ENCODE assay signal across 8 mouse cellular contexts in genomic region chr2:79511676-79512323, GRCm38 (mm10). TPM values are rescaled to one million over a fixed set of nuclear protein-coding genes. Genes with fewer than 3 reads are reported as not detected.
DNase-seq lines count a peak whose midpoint lies in the region; ATAC-seq and TF ChIP-seq lines count a peak whose summit lies in the region.

No protein-coding gene starts in this region.

- no peak overlapping the region; the same call in 1 of the 2 replicates for H3K4me2 ChIP-seq in forebrain, embryonic 16.5 days (ENCODE audit: low read length)
- H3K4me2 ChIP-seq in liver, postnatal 0 days (ENCODE audit: low read depth, low read length), result peak overlapping the region; percentile 22

- H3K27ac ChIP-seq in forebrain, embryonic 16.5 days (ENCODE audit: low read length), result no peak overlapping the region
- H3K27ac ChIP-seq in liver, postnatal 0 days (ENCODE audit: low read depth), result no peak overlapping the region

- no peak overlapping the region for H3K9ac ChIP-seq in forebrain, embryonic 16.5 days (replicated peaks; ENCODE audit: low read depth, low read length)
- H3K9ac ChIP-seq in liver, postnatal 0 days (replicated peaks), result no peak overlapping the region

- DNase-seq in CD8-positive naive resting alpha-beta T cell, adult 2 months (ENCODE audit: low read depth in 2 of 2, low spot score in 2 of 2), result peak; percentile 3 to 41
- DNase-seq in cerebellum, adult 11 months, result peak; percentile 65
- peak; percentile 85 for DNase-seq in heart, postnatal 4 days
- peak; percentile 68 to 94 for DNase-seq in layer of hippocampus, adult 18-20 months (ENCODE audit: low spot score in 2 of 2)
- peak; percentile 72 for DNase-seq in liver, postnatal 0 days
- peak; percentile 19 to 35 for DNase-seq in thymus, postnatal 36 days

- ATAC-seq in forebrain, embryonic 16.5 days, result 0 out of 2 replicates have a peak, but pooled peaks have one; percentile 36
- ATAC-seq in liver, postnatal 0 days, result no peak
- 0 out of 2 replicates have a peak, but pooled peaks have one; percentile 36 for ATAC-seq in neutrophil, adult 5-6 weeks (ENCODE audit: extremely low read depth, insufficient number of reproducible peaks, low FRiP score, poor library complexity, severe bottlenecking)

- no peak overlapping the region for H3K4me3 ChIP-seq in forebrain, embryonic 16.5 days (replicated peaks; ENCODE audit: low read length)
- H3K4me3 ChIP-seq in liver, postnatal 0 days (ENCODE audit: low read depth, low read length), result no peak overlapping the region

- 27% methylated on average over 11 of the region's 11 CpGs for WGBS in forebrain, embryonic 16.5 days
- WGBS in liver, postnatal 0 days (ENCODE audit: insufficient replicate concordance), result 22% methylated on average over 11 of the region's 11 CpGs

- TF ChIP-seq CTCF in liver, postnatal 0 days (IDR thresholded peaks at IDR 0.05; ENCODE audit: low read depth), result peak; percentile 76

- no peaks in the 10 kb centered on the region for H3K27me3 ChIP-seq in forebrain, embryonic 16.5 days (replicated peaks; ENCODE audit: control insufficient read depth, insufficient read depth, low read length)
- H3K27me3 ChIP-seq in liver, postnatal 0 days (ENCODE audit: insufficient read depth, low read length), result no peaks in the 10 kb centered on the region

- H3K4me1 ChIP-seq in forebrain, embryonic 16.5 days (replicated peaks; ENCODE audit: control insufficient read depth, insufficient read depth, low read length), result no peaks in the 10 kb centered on the region; the same call in 1 of the 2 replicates
- H3K4me1 ChIP-seq in liver, postnatal 0 days (ENCODE audit: insufficient read depth), result no peaks in the 10 kb centered on the region

- no peaks in the 10 kb centered on the region for H3K36me3 ChIP-seq in forebrain, embryonic 16.5 days (ENCODE audit: control insufficient read depth, insufficient read depth)
- no peaks in the 10 kb centered on the region for H3K36me3 ChIP-seq in liver, postnatal 0 days (replicated peaks; ENCODE audit: insufficient read depth, low read length)

- TF ChIP-seq EP300 in liver, postnatal 0 days (IDR thresholded peaks at IDR 0.05; ENCODE audit: low read depth), result no peak

- H3K9me3 ChIP-seq in forebrain, embryonic 16.5 days (ENCODE audit: control insufficient read depth, low read length), result no peaks in the 10 kb centered on the region
- H3K9me3 ChIP-seq in liver, postnatal 0 days (ENCODE audit: low read length), result no peaks in the 10 kb centered on the region

RNA-seq across cellular contexts. Expression of gene Cerkl, which starts 55.2 kb away (rescaled TPM):
- polyA plus RNA-seq in forebrain, embryonic 16.5 days (2015; fragmentation: Nextera tagmentation; extraction: Ambion mirVana), result 1.3 and 1.5 TPM in 2 replicates
- 1 to 10 TPM; 1.4 to 1.8 TPM for total RNA-seq in heart, postnatal 4 days (2021)
- 1 to 10 TPM; 7.8 to 8.4 TPM for total RNA-seq in layer of hippocampus, adult 18-20 months (2021)
- polyA plus RNA-seq in liver, postnatal 0 days (2015; fragmentation: Nextera tagmentation; extraction: Ambion mirVana), result 5.9 and 6.6 TPM in 2 replicates
- 13.1 and 14.7 TPM in 2 replicates for total RNA-seq in neutrophil, adult 5-6 weeks (2017)

RNA-seq across cellular contexts. Expression of gene Neurod1, which starts 55.2 kb away (rescaled TPM):
- 55.8 and 68.6 TPM in 2 replicates for polyA plus RNA-seq in forebrain, embryonic 16.5 days (2015; fragmentation: Nextera tagmentation; extraction: Ambion mirVana)
- not detected for total RNA-seq in heart, postnatal 4 days (2021)
- 10 to 100 TPM; 29.4 to 30.7 TPM for total RNA-seq in layer of hippocampus, adult 18-20 months (2021)
- not detected in 2 replicates for polyA plus RNA-seq in liver, postnatal 0 days (2015; fragmentation: Nextera tagmentation; extraction: Ambion mirVana)
- not detected in 2 replicates for total RNA-seq in neutrophil, adult 5-6 weeks (2017)

Comparison
In these comparisons a context has a peak if more than half of its experiments do, and no peak if none do; other contexts are left out.
1. DNase-seq: peak in every context shown above with its lines; median percentile 85 in heart, postnatal 4 days; 81 in layer of hippocampus, adult 18-20 months; 72 in liver, postnatal 0 days; 65 in cerebellum, adult 11 months; 27 in thymus, postnatal 36 days; 22 in CD8-positive naive resting alpha-beta T cell, adult 2 months.
2. RNA of gene Neurod1, which starts 55.2 kb away (total RNA-seq): 29.4 to 30.7 TPM in layer of hippocampus, adult 18-20 months; not detected in heart, postnatal 4 days and not detected in neutrophil, adult 5-6 weeks; every median in the first group is over 10 times any median in the second.